Mouse (Mus musculus) kidney, adult 2 months (tissue): ENCODE measurements at regions not wholly inside any gene's neighbourhood (a gene's known extent, or its start where the extent isn't known, plus 50 kb on each side); places are given as distances from the start of the nearest gene placed in this dataset.

ENCODE experiments used
- CTCF ChIP-seq: fragments of 200-500 bp; conservative IDR thresholded peaks from 2 replicates; pipeline ENCODE4 v1.5.1; 2011; ENCODE audit warnings: low read depth, mild to moderate bottlenecking, control low read depth, low read length, moderate library complexity, mixed read lengths; ENCODE audit not compliant: insufficient read depth, insufficient read length
- POLR2A ChIP-seq: fragments of 200-500 bp; IDR thresholded peaks from one replicate; pipeline ENCODE4 v1.6.1; 2011; ENCODE audit warnings: low read depth, low read length, control low read depth

DNA sequence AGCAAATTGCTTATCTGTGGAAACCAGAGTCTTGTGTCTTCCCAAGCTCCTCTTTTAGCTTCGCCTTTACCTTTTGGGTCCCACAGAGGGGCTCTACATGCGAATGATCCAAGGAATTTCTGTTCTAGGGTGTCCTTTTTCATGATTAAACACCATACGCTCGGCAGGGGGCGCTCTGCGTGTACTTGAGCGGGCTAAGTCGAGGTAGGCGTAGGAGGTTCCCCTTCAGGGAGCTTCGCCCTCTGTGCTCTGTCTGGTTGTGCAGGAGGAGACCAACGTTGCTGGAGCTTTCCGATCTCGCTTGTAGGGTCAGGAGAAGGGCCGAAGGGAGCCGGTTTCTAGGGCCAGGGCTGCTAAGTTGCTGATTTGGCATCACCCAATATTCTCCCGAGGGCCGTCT is 310.7 kb upstream of the 4930535I16Rik start:
- peak; percentile 72 for TF ChIP-seq CTCF
- TF ChIP-seq POLR2A = no peak
